Mouse (Mus musculus) stomach, embryonic 14.5 days (tissue): ENCODE data around the gene Pros1. TPM values are rescaled to one million over a fixed set of nuclear protein-coding genes. Genes with fewer than 3 reads are reported as not detected.

ENCODE experiments used
- ATAC-seq: fragments of 200-750 bp; cut with Nextera tagmentation; 2 replicates; pipeline ENCODE4 v1.8.0; 2017; ENCODE audit warnings: low read depth, moderate TSS enrichment; ENCODE audit not compliant: insufficient number of reproducible peaks, insufficient read depth, low FRiP score
- H3K27ac ChIP-seq: fragments of 300-500 bp; sonication (generic); 2 replicates; pipeline ENCODE4 v1.5.1; 2014; ENCODE audit warnings: mild to moderate bottlenecking, low read length, moderate library complexity, mixed read lengths
- H3K27me3 ChIP-seq: fragments of 300-500 bp; sonication (generic); 2 replicates; pipeline ENCODE4 v1.6.1; 2014; ENCODE audit warnings: low read length, control low read depth, mixed read lengths; ENCODE audit not compliant: control insufficient read depth, insufficient read depth
- H3K36me3 ChIP-seq: fragments of 300-500 bp; sonication (generic); 2 replicates; pipeline ENCODE4 v1.6.1; 2014; ENCODE audit warnings: mild to moderate bottlenecking, control low read depth, low read length, moderate library complexity, mixed read lengths; ENCODE audit not compliant: control insufficient read depth, insufficient read depth
- H3K4me1 ChIP-seq: fragments of 300-500 bp; sonication (generic); 2 replicates; pipeline ENCODE4 v1.6.1; 2014; ENCODE audit warnings: low read length, control low read depth, mixed read lengths; ENCODE audit not compliant: control insufficient read depth, insufficient read depth
- H3K4me2 ChIP-seq: fragments of 300-500 bp; sonication (generic); replicated peaks from 2 replicates; pipeline ENCODE4 v1.6.1; 2014; ENCODE audit warnings: low read depth, low read length, control low read depth
- H3K4me3 ChIP-seq: fragments of 300-500 bp; sonication (generic); 2 replicates; pipeline ENCODE4 v1.5.1; 2014; ENCODE audit warnings: low read depth, low read length, control low read depth
- H3K9ac ChIP-seq: fragments of 300-500 bp; sonication (generic); replicated peaks from 2 replicates; pipeline ENCODE4 v1.6.1; 2014; ENCODE audit warnings: low read depth, mild to moderate bottlenecking, control low read depth, low read length, moderate library complexity, mixed read lengths
- H3K9me3 ChIP-seq: fragments of 300-500 bp; sonication (generic); 2 replicates; pipeline ENCODE4 v1.6.1; 2016; ENCODE audit warnings: low read depth, low read length, control low read depth; ENCODE audit not compliant: control insufficient read depth
- WGBS: fragments of 180-500 bp; shearing (Covaris S2); extraction: QIAGEN DNeasy Blood & Tissue Kit; methylation state at CpG from one replicate; pipeline ENCODE4 v1.1.7; 2014; 5-methylcytosine and 5-hydroxymethylcytosine counted together
- polyA plus RNA-seq: library from polyadenylated mRNA; unstranded; fragments of >200 nt; fragmentation: Nextera tagmentation; extraction: Ambion mirVana; gene quantifications from 2 replicates; pipeline ENCODE4 v1.2.1, GENCODE M21; 2014

The Pros1 gene
- polyA plus RNA-seq, 1 experiment from 2014 or later, result 31.8 TPM

DNA sequence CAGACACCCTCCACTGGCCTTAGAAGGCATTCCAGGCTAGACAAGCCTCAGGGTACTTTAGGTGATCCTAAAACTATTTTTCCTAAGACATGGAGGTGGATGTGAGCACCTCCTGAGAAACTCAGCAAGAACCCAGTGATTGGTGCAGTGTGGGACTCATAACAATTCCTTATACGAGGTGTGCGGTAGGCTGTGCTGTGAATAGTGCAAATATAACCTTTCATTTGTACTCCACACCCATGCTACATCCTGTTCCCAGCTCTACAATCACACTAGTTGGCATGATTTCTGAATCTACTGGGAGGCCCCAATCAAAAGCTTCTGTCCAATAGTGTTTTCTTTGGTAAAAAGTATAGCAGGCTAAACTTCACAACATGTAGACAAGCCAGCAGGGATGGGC, 22.1 kb upstream of the Pros1 start:
- Histone ChIP-seq H3K27me3 (no peaks in the 10 kb centered on the region), H3K27ac (no peak overlapping the region), H3K4me2 (no peak overlapping the region), H3K4me3 (no peak overlapping the region), H3K9me3 (no peaks in the 10 kb centered on the region), H3K9ac (no peak overlapping the region), H3K4me1 (no peaks in the 10 kb centered on the region), H3K36me3 (no peaks in the 10 kb centered on the region)
- ATAC-seq, result no peak
- 91% methylated on average over 2 of the region's 2 CpGs for WGBS

DNA sequence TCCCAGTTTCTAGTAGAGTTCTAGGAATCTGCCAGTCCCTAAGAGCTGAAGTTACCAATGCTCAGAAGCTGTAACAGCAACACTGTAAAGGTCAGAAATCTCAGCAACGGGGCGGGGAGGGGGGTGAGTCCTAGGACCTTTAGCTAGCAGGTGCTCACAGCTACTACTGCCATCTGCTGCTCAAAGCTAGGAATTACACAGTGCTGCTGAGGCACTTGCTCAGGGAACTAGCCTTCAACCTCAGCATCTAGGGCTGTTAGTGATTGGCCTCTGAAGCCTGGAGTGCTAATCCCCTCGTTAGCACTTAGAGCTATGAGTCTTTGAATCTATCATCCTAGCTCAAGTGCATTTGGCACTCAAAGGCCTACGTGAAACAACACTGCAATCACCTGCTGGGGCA, 21.6 kb upstream of the Pros1 start:
- Histone ChIP-seq H3K4me2 (no peak overlapping the region), H3K9ac (no peak overlapping the region), H3K9me3 (no peaks in the 10 kb centered on the region), H3K36me3 (no peaks in the 10 kb centered on the region), H3K4me1 (no peaks in the 10 kb centered on the region), H3K4me3 (no peak overlapping the region), H3K27me3 (no peaks in the 10 kb centered on the region), H3K27ac (no peak overlapping the region)
- ATAC-seq, result 0 out of 2 replicates have a peak, but pooled peaks have one; percentile 46
- WGBS, result 11% methylated on average over 4 of the region's 4 CpGs

GRCm38 (mm10) chr16:62834016-62834735, 19.9 kb upstream of the Pros1 start:
- no peak overlapping the region for H3K27ac ChIP-seq
- no peaks in the 10 kb centered on the region for H3K36me3 ChIP-seq
- H3K27me3 ChIP-seq, result no peaks in the 10 kb centered on the region
- H3K9me3 ChIP-seq, result no peaks in the 10 kb centered on the region
- no peak overlapping the region for H3K4me2 ChIP-seq
- no peak for ATAC-seq
- no peak overlapping the region for H3K4me3 ChIP-seq
- H3K4me1 ChIP-seq, result no peaks in the 10 kb centered on the region
- H3K9ac ChIP-seq, result no peak overlapping the region
- 31% methylated on average over 3 of the region's 3 CpGs for WGBS

GRCm38 (mm10) chr16:62845341-62845740, 8.8 kb upstream of the Pros1 start:
- H3K4me2 ChIP-seq, result peak overlapping the region; percentile 72
- no peak overlapping the region for H3K9ac ChIP-seq
- H3K27me3 ChIP-seq, result no peaks in the 10 kb centered on the region
- 61% methylated on average over 6 of the region's 6 CpGs for WGBS
- H3K27ac ChIP-seq, result no peak overlapping the region
- no peaks in the 10 kb centered on the region for H3K36me3 ChIP-seq
- H3K4me3 ChIP-seq, result peak overlapping the region; percentile 81; the same call in 1 of the 2 replicates
- H3K9me3 ChIP-seq, result no peaks in the 10 kb centered on the region
- no peak for ATAC-seq
- H3K4me1 ChIP-seq, result peaks cover 8% of the 10 kb centered on the region; the same call in 1 of the 2 replicates

DNA sequence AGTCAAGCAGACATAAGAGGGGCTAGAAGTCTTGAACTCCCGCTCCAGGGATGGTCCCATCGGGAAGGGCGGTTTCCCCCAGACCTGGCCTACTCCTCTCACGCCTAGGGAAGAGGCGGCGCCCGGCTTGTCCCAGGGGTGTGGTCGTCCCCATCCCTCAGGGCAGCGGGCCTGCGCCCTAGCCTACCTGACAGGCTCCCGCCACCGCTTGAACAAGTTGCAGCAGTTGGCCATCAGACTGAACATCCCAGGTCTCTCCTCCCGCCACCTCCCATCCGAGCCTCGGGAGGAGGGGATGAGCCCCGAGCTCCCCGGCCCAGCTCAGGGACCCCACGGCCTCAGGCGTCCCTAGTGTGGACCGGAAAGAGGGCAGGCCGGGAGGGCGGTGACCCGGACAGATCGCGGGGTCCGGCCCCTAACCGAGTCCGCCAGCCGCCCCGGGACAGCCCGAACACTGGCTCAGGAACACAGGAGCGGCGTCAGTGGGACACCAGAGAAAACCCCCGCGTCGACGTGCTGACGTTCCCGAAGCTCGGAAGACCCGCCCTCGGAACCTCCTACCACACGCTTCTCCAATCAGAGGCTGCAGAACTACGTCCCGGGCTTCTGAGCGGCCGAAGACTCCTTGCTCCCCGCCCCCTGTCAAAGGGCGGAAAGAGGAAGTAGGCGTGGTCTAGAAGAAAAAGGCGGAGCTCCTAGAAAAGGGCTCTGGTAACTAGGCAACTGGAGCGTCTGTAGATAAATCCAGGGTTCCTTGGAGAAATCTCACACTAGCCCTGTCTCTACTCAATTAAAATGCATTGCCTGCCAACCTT, 7.4 kb upstream of the Pros1 start, which contains the start of gene Arl13b:
TSS of gene Arl13b (minus strand) at position 543 of the 815 bp plus-strand sequence.
- H3K27me3 ChIP-seq, result no peaks in the 10 kb centered on the region
- no peaks in the 10 kb centered on the region for H3K9me3 ChIP-seq
- under 1% methylated on average over 52 of the region's 52 CpGs for WGBS
- peak within 1 kb of the TSS; percentile 72 for H3K4me2 ChIP-seq
- peak; percentile 100 for ATAC-seq
- H3K27ac ChIP-seq, result peak within 1 kb of the TSS; percentile 76
- H3K4me1 ChIP-seq, result peaks cover 8% of the 10 kb centered on the region; the same call in 1 of the 2 replicates
- H3K36me3 ChIP-seq, result no peaks in the 10 kb centered on the region
- H3K4me3 ChIP-seq, result peak within 1 kb of the TSS; percentile 81
- H3K9ac ChIP-seq, result peak within 1 kb of the TSS; percentile 55

DNA sequence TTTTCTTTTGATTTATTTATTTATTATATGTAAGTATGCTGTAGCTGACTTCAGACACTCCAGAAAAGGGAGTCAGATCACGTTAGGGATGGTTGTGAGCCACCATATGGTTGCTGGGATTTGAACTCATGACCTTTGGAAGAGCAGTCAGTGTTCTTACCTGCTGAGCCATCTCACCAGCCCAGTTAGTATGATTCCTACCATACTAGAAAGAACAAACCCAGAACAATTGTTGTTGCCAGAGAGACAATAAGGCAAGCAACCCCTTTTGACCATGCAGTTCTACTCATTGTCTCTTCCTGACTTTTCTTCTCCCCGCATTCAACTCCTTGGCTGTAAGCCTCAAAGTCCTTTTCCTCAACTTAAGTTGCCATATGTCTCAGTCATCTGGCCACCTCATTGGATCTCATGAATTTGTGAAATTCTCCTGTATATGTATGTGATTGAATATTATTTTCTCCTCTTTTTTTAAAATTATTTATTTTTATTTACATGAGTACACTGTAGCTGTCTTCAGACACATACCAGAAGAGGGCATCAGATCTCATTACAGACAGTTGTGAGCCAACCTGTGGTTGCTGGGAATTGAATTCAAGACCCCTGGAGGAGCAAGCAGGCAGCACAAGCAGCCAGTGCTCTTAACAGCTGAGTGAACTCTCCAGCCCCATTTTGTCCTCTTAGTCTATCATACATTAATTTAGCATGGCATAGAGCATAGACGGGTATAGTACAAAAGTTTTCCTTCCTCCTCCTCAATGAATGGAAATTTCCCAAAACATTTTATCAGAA, 1.4 kb upstream of the Pros1 start:
- Histone ChIP-seq H3K27me3 (no peaks in the 10 kb centered on the region), H3K9ac (no peak overlapping the region), H3K4me1 (no peaks in the 10 kb centered on the region), H3K36me3 (no peaks in the 10 kb centered on the region), H3K4me2 (no peak overlapping the region), H3K9me3 (no peaks in the 10 kb centered on the region), H3K27ac (no peak overlapping the region), H3K4me3 (no peak overlapping the region)
- ATAC-seq, result no peak
- WGBS, result 83% methylated on average over 3 of the region's 3 CpGs

DNA sequence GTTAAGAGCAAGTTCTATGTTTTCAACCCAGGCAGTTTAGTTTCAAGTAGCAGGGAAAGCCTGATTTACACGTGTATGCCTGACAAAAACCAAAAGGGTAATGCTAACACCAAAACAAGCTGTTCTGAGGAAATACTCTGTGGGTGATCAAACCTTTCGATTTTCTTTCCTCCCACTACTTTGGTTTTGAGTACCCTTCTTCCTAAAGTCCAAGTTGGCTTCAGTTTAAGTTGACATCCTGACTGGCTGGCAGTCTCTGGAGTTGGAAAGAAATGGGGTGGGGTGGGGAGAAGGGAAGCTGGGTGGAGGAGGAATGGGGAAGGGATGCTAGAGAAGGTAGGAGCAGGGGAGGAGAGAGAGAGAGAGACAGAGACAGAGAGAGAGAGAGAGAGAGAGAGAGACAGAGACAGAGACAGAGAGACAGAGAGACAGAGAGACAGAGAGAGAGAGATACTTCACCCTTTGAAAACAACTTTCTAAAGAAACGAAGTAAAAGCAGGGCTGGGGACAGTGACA, 438 bp upstream of the Pros1 start:
- Histone ChIP-seq H3K9me3 (no peaks in the 10 kb centered on the region), H3K27me3 (no peaks in the 10 kb centered on the region), H3K27ac (peak overlapping the region; percentile 27; the same call in 1 of the 2 replicates), H3K4me1 (no peaks in the 10 kb centered on the region), H3K36me3 (no peaks in the 10 kb centered on the region), H3K4me2 (peak overlapping the region; percentile 86), H3K4me3 (peak overlapping the region; percentile 56), H3K9ac (peak overlapping the region; percentile 72)
- 15% methylated on average over 3 of the region's 3 CpGs for WGBS
- peak; percentile 38; the same call in 1 of the 2 replicates for ATAC-seq

DNA sequence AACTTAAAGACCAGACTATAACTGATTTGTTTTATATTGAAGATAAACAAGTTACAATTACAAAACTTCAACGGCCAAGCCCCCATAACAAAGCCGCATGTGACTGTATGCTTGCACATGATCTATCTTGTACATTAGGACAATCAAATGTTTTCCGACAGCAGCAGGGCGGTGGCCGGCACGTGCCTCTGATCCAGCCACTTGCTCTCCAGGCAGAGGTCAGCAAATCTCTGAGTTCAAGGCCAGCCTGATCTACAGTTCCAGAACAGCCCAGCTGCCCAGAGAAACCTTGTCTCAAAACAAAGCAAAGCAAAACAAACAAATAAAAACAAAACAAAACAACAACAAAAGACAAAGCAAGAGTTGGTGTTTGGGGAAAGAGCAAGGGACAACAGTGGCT, 1.3 kb downstream of the Pros1 start:
- Histone ChIP-seq H3K9ac (no peak overlapping the region), H3K4me2 (no peak overlapping the region; the same call in 1 of the 2 replicates), H3K4me3 (no peak overlapping the region), H3K36me3 (no peaks in the 10 kb centered on the region), H3K27me3 (no peaks in the 10 kb centered on the region), H3K27ac (no peak overlapping the region), H3K9me3 (no peaks in the 10 kb centered on the region), H3K4me1 (no peaks in the 10 kb centered on the region)
- WGBS, result 66% methylated on average over 6 of the region's 6 CpGs
- no peak for ATAC-seq
